ENCODE assay signal across 4 mouse cellular contexts in genomic region chr6:116506302-116507003, GRCm38 (mm10). TPM values are rescaled to one million over a fixed set of nuclear protein-coding genes. Genes with fewer than 3 reads are reported as not detected.
"Had no signal": no experiment of that assay in that cellular context is flagged by ENCODE, and none has a peak within 500 bp of the region (broad histone marks: within the 10 kb centered on the region; RNA-seq: fewer than 3 reads in every experiment).

Olfr212 (plus strand) TSS chr6:116506516.

RNA-seq across cellular contexts. Expression of gene Olfr212, which starts in this region (rescaled TPM):
- total RNA-seq: layer of hippocampus, adult 2 months; layer of hippocampus, postnatal 25 days; left cerebral cortex, adult 18-20 months; left cerebral cortex, postnatal 25 days had no signal
